Mouse (Mus musculus) E14TG2a.4 (cell line): ENCODE measurements around the gene Scnm1.

Experiments
- H3K27me3 ChIP-seq: 2 replicates; pipeline ENCODE4 v1.6.1; 2014; ENCODE audit warnings: low read length, control low read depth; ENCODE audit not compliant: insufficient read depth
- H3K36me3 ChIP-seq: 2 replicates; pipeline ENCODE4 v1.6.1; 2014; ENCODE audit warnings: low read length, control low read depth; ENCODE audit not compliant: insufficient read depth
- H3K4me1 ChIP-seq: replicated peaks from 2 replicates; pipeline ENCODE4 v1.6.1; 2014; ENCODE audit warnings: low read depth, low read length, control low read depth
- H3K4me3 ChIP-seq: replicated peaks from 2 replicates; pipeline ENCODE4 v1.5.1; 2014; ENCODE audit warnings: mild to moderate bottlenecking, low read length
- H3K9me3 ChIP-seq: 2 replicates; pipeline ENCODE4 v1.6.1; 2014; ENCODE audit warnings: low read length, control low read depth
- CTCF ChIP-seq: conservative IDR thresholded peaks from 2 replicates; pipeline ENCODE4 v1.5.1; 2014; ENCODE audit warnings: low read length
- NANOG ChIP-seq: IDR thresholded peaks from 2 replicates; pipeline ENCODE4 v1.6.1; 2014; ENCODE audit warnings: borderline replicate concordance, low read length, mixed read lengths
- POU5F1 ChIP-seq: IDR thresholded peaks from 2 replicates; pipeline ENCODE4 v1.6.1; 2014; ENCODE audit warnings: low read length, borderline replicate concordance

Gene Scnm1

DNA sequence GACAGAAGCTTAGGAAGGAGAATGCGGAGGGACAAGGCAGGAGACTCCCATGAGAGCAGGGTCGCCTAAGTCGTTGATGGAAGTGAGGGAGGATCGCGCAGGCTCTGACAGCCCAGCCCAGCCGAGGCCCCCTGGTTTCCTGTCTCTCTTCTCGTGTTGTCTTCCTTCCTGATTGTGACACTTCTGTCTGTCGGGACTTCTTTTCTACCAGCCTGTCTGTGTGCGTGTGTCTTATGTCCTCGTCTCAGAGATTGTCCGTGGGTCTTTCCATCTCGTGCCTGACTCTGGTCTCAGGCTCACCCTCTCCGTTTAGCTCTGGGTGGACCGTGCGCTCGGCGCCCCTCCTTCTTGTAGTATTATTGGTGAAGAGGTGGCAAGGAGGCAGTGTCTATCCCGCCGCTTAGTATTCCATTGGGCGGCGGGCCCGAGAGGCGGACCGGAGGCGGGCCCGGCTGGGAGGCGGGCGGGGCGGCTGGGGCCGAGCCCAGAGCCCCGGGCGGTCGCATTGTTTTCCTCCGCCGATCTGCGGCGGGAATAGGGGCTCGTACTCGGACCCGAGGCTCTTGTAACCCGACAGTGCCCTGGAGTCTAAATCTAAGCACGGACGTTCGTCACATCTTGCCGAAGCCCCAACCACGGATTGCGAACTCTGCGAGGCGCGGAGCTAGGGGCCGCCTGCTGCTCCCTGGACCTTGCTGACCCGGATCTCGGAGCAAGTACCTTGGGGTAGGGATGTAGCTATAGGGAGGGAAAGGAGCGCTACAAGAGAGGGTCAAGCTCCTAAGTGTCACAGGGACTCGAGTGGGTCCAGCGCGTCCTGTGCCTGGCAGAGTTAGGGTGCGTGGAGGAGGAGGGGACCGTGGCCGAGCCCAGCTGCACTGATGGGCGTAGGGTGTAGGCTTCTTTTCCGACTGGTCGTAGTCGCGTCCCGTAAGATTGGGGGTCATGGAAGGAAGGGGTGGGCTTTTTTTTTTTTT is 26.5 kb upstream of the Scnm1 start, which contains the start of gene Sema6c:
Gene Sema6c (plus strand): TSS at position 471 of the 977 bp plus-strand sequence.
- Histone ChIP-seq H3K4me3 (peak within 1 kb of the TSS; percentile 87), H3K9me3 (no peaks in the 10 kb centered on the region), H3K27me3 (peaks cover 20% of the 10 kb centered on the region), H3K36me3 (peaks cover 9% of the 10 kb centered on the region), H3K4me1 (peaks cover 57% of the 10 kb centered on the region)
- TF ChIP-seq POU5F1 (no peak), NANOG (no peak), CTCF (no peak)

- H3K4me1 ChIP-seq = peaks cover 54% of the 10 kb centered on the region
- peaks cover 1% of the 10 kb centered on the region; the same call in 1 of the 2 replicates for H3K36me3 ChIP-seq
- peak overlapping the region; percentile 87 for H3K4me3 ChIP-seq
- no peaks in the 10 kb centered on the region for H3K9me3 ChIP-seq
- TF ChIP-seq CTCF (no peak), NANOG (no peak), POU5F1 (no peak)
- H3K27me3 ChIP-seq = peaks cover 20% of the 10 kb centered on the region
These were observed 25.7 kb upstream of the Scnm1 start for GRCm38 (mm10) chr3:95159511-95159986.

DNA sequence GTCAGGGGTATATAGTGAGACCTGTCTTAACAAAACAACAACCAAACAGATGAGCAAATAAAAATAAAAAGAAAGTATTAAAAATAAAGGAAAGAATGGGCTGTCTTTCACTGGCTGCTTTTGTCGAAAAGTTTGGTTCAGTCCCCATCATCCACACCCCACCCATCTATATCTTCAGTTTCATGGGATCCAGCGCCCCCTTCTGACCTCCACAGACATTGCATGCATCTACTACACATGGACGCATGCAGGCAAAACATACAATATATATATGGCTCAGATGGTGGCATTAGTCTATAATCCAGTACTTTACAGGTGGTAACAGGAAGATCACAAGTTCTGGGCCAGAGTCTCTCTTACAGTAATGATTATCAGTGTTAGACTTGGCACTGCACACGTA is 20.1 kb upstream of the Scnm1 start:
- Histone ChIP-seq H3K36me3 (no peaks in the 10 kb centered on the region), H3K4me3 (no peak overlapping the region), H3K27me3 (peaks cover 1% of the 10 kb centered on the region; the same call in 1 of the 2 replicates), H3K4me1 (peaks cover 16% of the 10 kb centered on the region), H3K9me3 (no peaks in the 10 kb centered on the region)
- TF ChIP-seq POU5F1 (no peak), CTCF (peak; percentile 82), NANOG (no peak)

- Histone ChIP-seq H3K4me1 (0 out of 2 replicates have a peak, but pooled peaks cover 2% of the 10 kb centered on the region), H3K9me3 (no peaks in the 10 kb centered on the region), H3K27me3 (0 out of 2 replicates have a peak, but pooled peaks cover 5% of the 10 kb centered on the region), H3K4me3 (no peak overlapping the region), H3K36me3 (no peaks in the 10 kb centered on the region)
- no peak for TF ChIP-seq NANOG
- no peak for TF ChIP-seq CTCF
- TF ChIP-seq POU5F1 = no peak
These were observed 14.1 kb upstream of the Scnm1 start for GRCm38 (mm10) chr3:95147924-95148323.

DNA sequence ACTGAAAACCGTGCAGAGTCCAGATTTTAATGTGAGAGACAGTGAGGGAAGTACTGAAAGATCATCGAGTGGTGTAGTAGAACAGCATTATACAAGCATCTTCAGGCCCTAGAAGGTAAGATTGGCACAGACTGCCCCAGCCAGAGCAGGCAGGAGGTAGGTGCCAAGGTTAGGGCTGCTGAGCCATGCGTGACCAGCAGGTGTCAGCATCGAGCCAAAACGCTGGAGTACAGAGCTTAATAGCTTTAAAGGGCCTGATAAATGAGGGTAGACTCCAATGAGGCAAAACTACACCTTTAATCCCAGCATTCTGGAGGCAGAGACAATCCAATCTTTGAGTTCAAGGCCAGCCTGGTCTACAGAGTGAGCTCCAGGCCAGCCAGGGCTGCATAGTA is 8.8 kb upstream of the Scnm1 start:
- Histone ChIP-seq H3K4me1 (peaks cover 33% of the 10 kb centered on the region), H3K4me3 (no peak overlapping the region), H3K27me3 (peaks cover 28% of the 10 kb centered on the region), H3K9me3 (no peaks in the 10 kb centered on the region), H3K36me3 (no peaks in the 10 kb centered on the region)
- TF ChIP-seq POU5F1 (no peak), CTCF (peak; percentile 96)

DNA sequence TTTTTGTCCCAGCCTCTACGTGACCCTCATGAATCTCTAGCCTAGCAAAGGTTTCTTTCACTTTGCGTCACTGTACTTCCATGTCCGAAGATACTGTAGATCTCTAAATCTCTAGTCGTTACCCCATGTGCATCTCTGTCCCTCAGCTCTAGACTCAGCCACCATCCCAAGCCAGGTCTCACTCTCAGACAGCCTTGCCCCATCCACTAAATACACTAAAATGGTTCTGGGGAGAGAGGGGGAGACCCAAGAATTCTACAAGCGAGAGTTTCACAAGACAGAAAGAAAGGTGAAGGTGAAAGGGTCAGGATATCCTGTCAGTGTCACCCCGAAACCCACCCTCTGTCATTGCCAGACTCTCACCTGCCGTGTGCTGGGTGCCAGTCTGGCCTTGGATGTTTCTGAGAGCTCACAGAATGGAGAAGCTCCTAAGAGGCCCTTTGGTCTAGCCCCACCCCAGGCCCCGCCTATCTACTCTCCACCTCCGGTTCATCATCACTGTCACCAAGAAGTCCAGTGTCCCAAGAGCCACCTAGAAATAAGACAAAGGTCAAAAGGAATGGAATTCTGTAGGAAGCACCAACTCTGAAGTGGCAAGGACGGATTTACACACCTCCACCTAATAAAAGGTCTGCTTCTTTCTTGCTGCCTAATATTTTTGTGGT is 8.3 kb upstream of the Scnm1 start, which contains the start of gene Tnfaip8l2:
Gene Tnfaip8l2 (minus strand): TSS at position 409 of the 665 bp plus-strand sequence.
- Histone ChIP-seq H3K4me1 (peaks cover 37% of the 10 kb centered on the region), H3K9me3 (no peaks in the 10 kb centered on the region), H3K36me3 (no peaks in the 10 kb centered on the region), H3K4me3 (no peak within 1 kb of the TSS), H3K27me3 (peaks cover 28% of the 10 kb centered on the region)
- TF ChIP-seq CTCF = no peak
- TF ChIP-seq POU5F1 = no peak
- no peak for TF ChIP-seq NANOG

GRCm38 (mm10) chr3:95141474-95141873 is 7.7 kb upstream of the Scnm1 start:
- Histone ChIP-seq H3K36me3 (no peaks in the 10 kb centered on the region), H3K9me3 (no peaks in the 10 kb centered on the region), H3K4me1 (peaks cover 42% of the 10 kb centered on the region), H3K4me3 (no peak overlapping the region), H3K27me3 (peaks cover 28% of the 10 kb centered on the region)
- TF ChIP-seq POU5F1 = no peak
- no peak for TF ChIP-seq NANOG
- no peak for TF ChIP-seq CTCF

DNA sequence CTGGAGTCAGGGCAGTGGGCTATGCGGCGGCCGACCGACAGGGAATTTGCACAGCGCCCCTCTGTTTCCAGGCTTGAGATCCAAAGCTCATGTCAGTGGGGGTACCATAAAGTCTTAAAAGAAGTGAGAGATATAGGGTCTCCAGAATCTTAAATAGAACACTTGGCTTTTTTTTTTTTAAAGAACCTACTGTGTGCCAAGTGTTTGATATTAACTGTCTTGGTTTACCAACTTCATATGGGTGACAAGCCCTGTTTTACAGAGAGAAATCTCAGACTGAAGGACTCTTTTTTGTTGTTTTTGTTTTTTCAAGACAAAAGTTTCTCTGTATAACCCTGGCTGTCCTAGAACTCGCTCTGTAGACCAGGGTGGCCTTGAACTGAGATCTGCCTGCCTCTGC is 7.0 kb upstream of the Scnm1 start:
- H3K9me3 ChIP-seq = no peaks in the 10 kb centered on the region

More for the DNA sequence above, 7.0 kb upstream of the Scnm1 start:
- H3K4me1 ChIP-seq = peaks cover 48% of the 10 kb centered on the region
- TF ChIP-seq CTCF (no peak), POU5F1 (no peak), NANOG (no peak)
- peaks cover 28% of the 10 kb centered on the region for H3K27me3 ChIP-seq
- H3K4me3 ChIP-seq = peak overlapping the region; percentile 62
- no peaks in the 10 kb centered on the region for H3K36me3 ChIP-seq
